Mouse (Mus musculus) 3T3-L1 (cell line): ENCODE measurements at regions not wholly inside any gene's neighbourhood (a gene's known extent, or its start where the extent isn't known, plus 50 kb on each side); places are given as distances from the start of the nearest gene placed in this dataset.

Experiments
- DNase-seq: peaks from one replicate; pipeline ENCODE4 v3.0.0-alpha.2; 2015; ENCODE audit warnings: low read depth, low spot score

DNA sequence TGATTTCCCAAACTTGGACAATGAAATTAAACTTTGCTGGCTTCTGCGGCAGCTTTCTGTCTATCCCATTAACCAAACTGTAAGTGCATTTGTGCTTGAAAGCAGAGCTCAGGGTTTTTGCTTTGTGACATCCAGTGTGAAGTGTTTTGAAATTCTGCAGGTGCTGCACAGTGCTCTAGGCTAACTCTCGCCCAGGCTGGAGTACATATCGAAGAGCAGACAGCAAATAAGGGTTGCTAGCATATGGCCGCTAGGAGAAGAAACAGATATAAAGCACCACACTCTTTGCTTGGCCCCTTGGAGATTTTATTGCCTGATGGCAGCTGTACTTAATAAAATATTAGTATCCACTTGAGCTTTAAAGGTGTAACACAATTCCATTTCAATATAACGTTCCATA lies 307.5 kb downstream of the Gm10295 start:
- no peak for DNase-seq

DNA sequence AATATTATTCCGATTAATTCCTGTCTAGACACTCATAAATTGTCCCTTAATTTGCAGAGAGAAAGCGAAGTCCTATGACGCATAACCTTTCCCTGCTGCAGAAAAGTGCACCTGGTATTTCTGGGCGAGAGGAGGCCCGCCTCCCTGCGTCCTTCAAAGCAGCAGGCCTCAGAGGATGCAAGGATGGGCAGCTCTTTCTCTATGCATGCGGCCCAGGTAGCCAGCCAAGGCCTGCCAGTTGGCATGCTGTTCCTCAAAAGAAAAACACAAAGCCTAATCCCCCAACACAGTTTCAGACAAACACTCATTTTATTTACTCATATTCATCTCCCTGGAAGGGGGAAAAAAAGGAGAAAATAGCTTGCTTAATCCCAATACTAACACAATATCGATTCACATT lies 308.2 kb downstream of the Gm10295 start:
- DNase-seq, result no peak

GRCm38 (mm10) chr7:71041388-71041787 lies 309.9 kb downstream of the Gm10295 start:
- DNase-seq, result no peak

GRCm38 (mm10) chr7:71040846-71041245 lies 310.4 kb downstream of the Gm10295 start:
- DNase-seq, result peak; percentile 2

GRCm38 (mm10) chr7:71038537-71038936 lies 312.7 kb downstream of the Gm10295 start:
- DNase-seq, result no peak

DNA sequence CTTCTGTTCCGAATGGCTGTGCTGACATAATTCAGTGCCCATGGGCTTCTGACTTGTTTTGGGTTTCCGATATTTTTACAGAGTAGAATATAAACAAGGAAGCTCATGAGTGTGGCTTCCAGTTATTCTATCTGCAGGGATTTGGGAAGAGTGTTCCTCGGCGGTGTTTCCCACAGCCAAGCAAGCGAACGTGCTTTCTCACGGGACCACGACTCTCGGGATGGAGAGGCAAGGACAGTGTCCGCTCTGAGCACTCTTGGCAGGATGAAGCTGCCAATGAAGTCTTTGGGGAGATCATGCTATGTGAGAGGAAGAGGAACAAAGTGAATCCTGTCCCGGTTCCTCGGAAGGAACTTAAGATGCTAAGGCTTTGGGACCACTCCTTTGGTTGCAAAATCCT lies 318.2 kb downstream of the Gm10295 start:
- no peak for DNase-seq

DNA sequence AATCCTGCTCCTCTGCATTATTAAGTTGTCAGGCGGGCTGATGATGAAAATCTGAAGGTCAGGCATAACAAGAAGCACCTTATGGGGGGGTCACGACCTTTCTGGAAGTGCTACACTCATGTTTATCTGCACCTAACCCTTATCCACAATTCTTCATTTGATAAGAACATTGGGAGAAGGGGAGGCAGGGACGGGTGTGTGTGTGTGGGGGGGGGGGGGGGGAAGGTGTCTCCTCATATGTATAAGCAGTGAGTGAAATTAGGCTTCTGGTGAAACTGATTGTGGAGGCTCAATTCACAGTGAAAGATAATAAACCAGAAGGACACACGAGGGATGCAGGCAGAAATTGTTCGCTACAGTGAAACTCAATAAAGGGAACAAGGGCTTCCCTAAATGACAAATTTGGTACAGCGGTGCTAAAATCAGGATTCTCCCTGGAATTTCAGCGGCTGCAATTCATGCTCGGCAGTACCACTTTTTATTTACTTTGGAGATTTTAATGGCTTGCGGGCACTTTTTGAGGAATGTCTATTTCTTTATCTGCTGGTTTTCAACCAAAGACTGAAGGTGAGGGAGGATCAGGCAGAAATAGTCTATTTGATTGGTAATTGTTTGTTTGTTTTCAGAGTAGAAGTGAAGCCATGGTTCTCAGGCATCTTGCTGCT lies 327.2 kb downstream of the Gm10295 start:
- DNase-seq, result no peak

- no peak for DNase-seq
Observed at GRCm38 (mm10) chr7:71023253-71023945, 327.9 kb downstream of the Gm10295 start.
